ENCODE assay signal across 8 mouse cellular contexts in the genomic region with DNA sequence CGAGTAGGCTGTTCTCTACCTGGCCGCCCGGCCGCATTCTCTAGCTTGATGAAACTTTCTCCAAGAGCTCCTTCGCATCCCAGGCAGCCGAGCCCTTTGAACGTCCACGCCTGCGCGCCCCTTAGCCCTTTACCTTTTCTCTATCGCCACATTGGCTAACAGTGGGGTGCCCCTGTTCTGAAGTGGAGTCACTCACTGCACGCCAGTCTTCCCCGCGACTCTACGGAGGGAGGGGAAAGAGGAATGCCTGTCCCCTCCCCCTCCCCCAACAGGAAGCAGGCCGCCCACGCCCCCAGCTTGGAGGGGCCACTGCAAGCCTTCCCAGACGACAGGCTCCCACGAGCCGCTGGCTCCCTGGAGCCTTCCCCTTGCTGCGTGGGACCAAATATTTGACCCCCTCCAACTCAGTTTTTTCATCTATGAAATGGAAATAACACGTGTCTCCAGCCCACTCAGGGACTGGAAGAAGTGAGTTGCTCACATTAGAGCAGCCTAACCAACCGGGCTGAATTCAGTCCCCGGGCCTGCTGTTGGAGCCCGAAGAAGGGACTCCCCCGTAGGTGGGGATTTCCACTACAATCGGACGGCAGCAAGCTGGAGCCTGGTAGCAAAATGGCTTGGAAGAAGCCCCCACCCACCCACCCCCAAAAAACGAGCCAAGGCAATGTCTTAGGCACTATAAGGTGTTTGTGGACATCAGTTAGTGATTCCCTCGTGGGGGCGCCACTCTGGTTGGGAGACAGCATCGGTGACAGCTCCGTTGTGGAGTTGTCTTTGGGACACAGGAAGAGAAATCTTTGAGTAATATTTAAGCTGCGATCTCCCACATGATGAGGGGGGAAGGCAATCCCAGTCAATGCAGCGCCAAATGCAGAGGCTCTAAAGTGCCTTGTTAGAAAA. TPM values are rescaled to one million over a fixed set of nuclear protein-coding genes. Genes with fewer than 3 reads are reported as not detected.
A peak's percentile ranks its signal among the peaks of the same experiment; 100 is the strongest.
DNase-seq lines count a peak whose midpoint lies in the region; ATAC-seq and TF ChIP-seq lines count a peak whose summit lies in the region.

A gene (minus strand): TSS at position 206 of the 900 bp plus-strand sequence.

- H3K9me3 ChIP-seq in embryonic facial prominence, embryonic 11.5 days (replicated peaks; ENCODE audit: control insufficient read depth, low read length): no peaks in the 10 kb centered on the region
- H3K9me3 ChIP-seq in heart, embryonic 12.5 days (replicated peaks): no peaks in the 10 kb centered on the region
- no peaks in the 10 kb centered on the region for H3K9me3 ChIP-seq in lung, embryonic 15.5 days

- TF ChIP-seq POLR2A in small intestine, adult 2 months (IDR thresholded peaks at IDR 0.05; ENCODE audit: low read depth, low read length): no peak

- H3K27ac ChIP-seq in embryonic facial prominence, embryonic 11.5 days (replicated peaks; ENCODE audit: low read depth, low read length): peak within 1 kb of the TSS; percentile 41; the same call in 1 of the 2 replicates
- peak within 1 kb of the TSS; percentile 87 for H3K27ac ChIP-seq in heart, embryonic 12.5 days (ENCODE audit: poor library complexity, severe bottlenecking)
- H3K27ac ChIP-seq in lung, embryonic 15.5 days: peak within 1 kb of the TSS; percentile 88
- peak within 1 kb of the TSS; percentile 91 for H3K27ac ChIP-seq in small intestine, adult 2 months (ENCODE audit: insufficient read depth, low read depth, low read length)

- peak within 1 kb of the TSS; percentile 96 for H3K4me2 ChIP-seq in embryonic facial prominence, embryonic 11.5 days (ENCODE audit: low read depth, low read length)
- H3K4me2 ChIP-seq in heart, embryonic 12.5 days: peak within 1 kb of the TSS; percentile 98
- peak within 1 kb of the TSS; percentile 83 for H3K4me2 ChIP-seq in lung, embryonic 15.5 days

- TF ChIP-seq CTCF in small intestine, adult 2 months (IDR thresholded peaks at IDR 0.05; ENCODE audit: extremely low read depth, insufficient read length, insufficient replicate concordance, low read depth, low read length): peak; percentile 9; the same call in 1 of the 2 replicates

- peak; percentile 45 to 60 for DNase-seq in right cerebral cortex, adult 2 months (ENCODE audit: low spot score in 2 of 2)
- no peak for DNase-seq in right cerebral cortex, postnatal 36 days (ENCODE audit: low spot score in 2 of 2)
- no peak for DNase-seq in embryonic facial prominence, embryonic 11.5 days (ENCODE audit: low spot score)
- peak; percentile 66 to 78 for DNase-seq in kidney, postnatal 4 days
- no peak for DNase-seq in urinary bladder, postnatal 36 days (ENCODE audit: low spot score in 2 of 2)

- H3K4me3 ChIP-seq in embryonic facial prominence, embryonic 11.5 days (ENCODE audit: low read depth, low read length): peak within 1 kb of the TSS; percentile 74
- H3K4me3 ChIP-seq in heart, embryonic 12.5 days: peak within 1 kb of the TSS; percentile 85
- peak within 1 kb of the TSS; percentile 87 for H3K4me3 ChIP-seq in lung, embryonic 15.5 days
- peak within 1 kb of the TSS; percentile 94 for H3K4me3 ChIP-seq in small intestine, adult 2 months (ENCODE audit: low read depth, low read length)

- ATAC-seq in embryonic facial prominence, embryonic 11.5 days (replicated peaks; ENCODE audit: insufficient number of reproducible peaks, low FRiP score, low TSS enrichment, low read depth): peak; percentile 7; the same call in 1 of the 2 replicates
- peak; percentile 24 for ATAC-seq in heart, embryonic 12.5 days (ENCODE audit: insufficient number of reproducible peaks, low FRiP score)
- peak; percentile 13; the same call in 1 of the 2 replicates for ATAC-seq in lung, embryonic 15.5 days (ENCODE audit: borderline replicate concordance, extremely low read depth, low FRiP score, low TSS enrichment)

- H3K27me3 ChIP-seq in embryonic facial prominence, embryonic 11.5 days (ENCODE audit: control insufficient read depth, insufficient read depth, low read length): peaks cover 24% of the 10 kb centered on the region; the same call in 1 of the 2 replicates
- H3K27me3 ChIP-seq in heart, embryonic 12.5 days (replicated peaks): no peaks in the 10 kb centered on the region
- 0 out of 2 replicates have a peak, but pooled peaks cover 3% of the 10 kb centered on the region for H3K27me3 ChIP-seq in lung, embryonic 15.5 days
- no peaks in the 10 kb centered on the region for H3K27me3 ChIP-seq in small intestine, adult 2 months (ENCODE audit: control insufficient read depth, insufficient read depth, low read length)

- 2% methylated on average over 34 of the region's 35 CpGs for WGBS in embryonic facial prominence, embryonic 11.5 days
- 1% methylated on average over 35 of the region's 35 CpGs for WGBS in heart, embryonic 12.5 days
- WGBS in lung, embryonic 15.5 days: 2% methylated on average over 35 of the region's 35 CpGs
- under 1% methylated on average over 35 of the region's 35 CpGs for WGBS in small intestine, adult 2 months

- H3K36me3 ChIP-seq in embryonic facial prominence, embryonic 11.5 days (replicated peaks; ENCODE audit: control insufficient read depth, insufficient read depth, low read depth, low read length): no peaks in the 10 kb centered on the region
- no peaks in the 10 kb centered on the region for H3K36me3 ChIP-seq in heart, embryonic 12.5 days
- H3K36me3 ChIP-seq in lung, embryonic 15.5 days: no peaks in the 10 kb centered on the region
- no peaks in the 10 kb centered on the region for H3K36me3 ChIP-seq in small intestine, adult 2 months (ENCODE audit: control insufficient read depth, insufficient read depth, low read length)

- peak within 1 kb of the TSS; percentile 63 for H3K9ac ChIP-seq in embryonic facial prominence, embryonic 11.5 days (replicated peaks; ENCODE audit: low read length)
- H3K9ac ChIP-seq in heart, embryonic 12.5 days: peak within 1 kb of the TSS; percentile 88
- H3K9ac ChIP-seq in lung, embryonic 15.5 days: peak within 1 kb of the TSS; percentile 67

- H3K4me1 ChIP-seq in embryonic facial prominence, embryonic 11.5 days (ENCODE audit: control insufficient read depth, insufficient read depth, low read length): peaks cover 12% of the 10 kb centered on the region
- peaks cover 56% of the 10 kb centered on the region for H3K4me1 ChIP-seq in heart, embryonic 12.5 days (replicated peaks)
- peaks cover 63% of the 10 kb centered on the region for H3K4me1 ChIP-seq in lung, embryonic 15.5 days
- H3K4me1 ChIP-seq in small intestine, adult 2 months (ENCODE audit: control insufficient read depth, insufficient read depth, insufficient read length, low read length): peaks cover 33% of the 10 kb centered on the region

RNA-seq across cellular contexts. Expression of the gene that starts here (rescaled TPM):
- 7.8 and 8.7 TPM in 2 replicates for polyA plus RNA-seq in embryonic facial prominence, embryonic 11.5 days (2014; fragmentation: Nextera tagmentation; extraction: Ambion mirVana)
- 22.6 and 24.9 TPM in 2 replicates for polyA plus RNA-seq in heart, embryonic 12.5 days (2016; fragmentation: Nextera tagmentation; extraction: Ambion mirVana)
- polyA plus RNA-seq in lung, embryonic 15.5 days (2015; fragmentation: Nextera tagmentation; extraction: Ambion mirVana): 20.5 and 21.2 TPM in 2 replicates
- 62.5 and 88.1 TPM in 2 replicates for polyA plus RNA-seq in small intestine, adult 2 months (2012; rRNA removed)

Comparison
In these comparisons a context has a peak if more than half of its experiments do, and no peak if none do; other contexts are left out.
1. DNase-seq: peak in right cerebral cortex, adult 2 months (2 of 2) and kidney, postnatal 4 days (2 of 2); none in right cerebral cortex, postnatal 36 days (0 of 2), embryonic facial prominence, embryonic 11.5 days (single experiment) and urinary bladder, postnatal 36 days (0 of 2).
2. H3K27ac ChIP-seq: peak in every context shown above with its lines; median percentile 91 in small intestine, adult 2 months; 88 in lung, embryonic 15.5 days; 87 in heart, embryonic 12.5 days; 41 in embryonic facial prominence, embryonic 11.5 days.
3. Peak in every context shown above with its lines, with median percentiles within 50 percentile points of each other: ATAC-seq, H3K4me2 ChIP-seq, H3K4me3 ChIP-seq and H3K9ac ChIP-seq.